Mouse (Mus musculus): ENCODE data around the gene Crip2. TPM values are rescaled to one million over a fixed set of nuclear protein-coding genes. Genes with fewer than 3 reads are reported as not detected.

Crip2 gene
- 354 and 404 TPM in 2 replicates for polyA plus RNA-seq (2014; fragmentation: Nextera tagmentation; extraction: Ambion mirVana)

DNA sequence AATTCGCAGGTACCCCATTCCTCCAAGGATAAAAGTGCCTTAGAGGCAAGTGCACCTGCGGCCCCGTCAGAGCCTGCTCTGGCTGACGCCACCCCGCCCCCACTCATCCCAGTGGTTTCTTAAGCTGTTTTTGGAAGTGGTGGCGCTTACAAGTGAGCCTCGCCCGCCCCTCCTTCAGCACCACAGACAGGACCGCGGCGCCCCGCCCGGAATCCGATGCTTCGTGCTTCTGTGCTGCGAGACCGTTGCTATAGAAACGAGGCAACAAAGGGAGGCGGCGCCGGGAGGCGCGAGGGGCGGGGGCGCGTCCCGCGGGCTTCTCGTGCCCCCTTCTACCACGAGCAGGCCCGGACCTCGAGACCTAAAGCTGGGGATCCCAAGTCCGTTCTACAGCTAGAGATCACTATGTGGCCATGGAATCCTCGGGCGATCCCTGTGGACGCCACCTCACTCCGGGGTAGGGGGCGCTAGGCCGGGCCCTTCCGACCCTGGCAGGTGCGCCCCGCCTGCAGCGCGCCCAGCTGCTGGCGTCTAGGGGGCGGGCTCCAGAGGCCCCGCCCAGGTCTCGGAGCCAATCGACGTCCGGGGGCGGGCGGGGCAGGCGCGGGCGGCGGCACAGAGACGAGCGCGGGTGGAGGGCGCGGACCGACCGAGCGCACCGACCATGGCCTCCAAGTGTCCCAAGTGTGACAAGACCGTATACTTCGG, at the start of gene Crip2:
Gene Crip2 (plus strand): TSS at position 329 of the 708 bp plus-strand sequence.
- Histone ChIP-seq H3K4me3 (ENCODE audit: low read depth, low read length) (peak within 1 kb of the TSS; percentile 60), H3K9me3 (replicated peaks; ENCODE audit: control insufficient read depth, low read length) (no peaks in the 10 kb centered on the region), H3K36me3 (ENCODE audit: control insufficient read depth, insufficient read depth, low read length) (peaks cover 52% of the 10 kb centered on the region), H3K27me3 (replicated peaks; ENCODE audit: control insufficient read depth, insufficient read depth, low read length) (no peaks in the 10 kb centered on the region), H3K4me2 (ENCODE audit: low read length) (peak within 1 kb of the TSS; percentile 79), H3K9ac (ENCODE audit: low read length) (peak within 1 kb of the TSS; percentile 78), H3K4me1 (ENCODE audit: control insufficient read depth, insufficient read depth, low read length) (peaks cover 31% of the 10 kb centered on the region), H3K27ac (ENCODE audit: low read depth, low read length) (peak within 1 kb of the TSS; percentile 92)
- DNase-seq (ENCODE audit: low spot score) = peak; percentile 97
- under 1% methylated on average over 54 of the region's 68 CpGs for WGBS
- ATAC-seq = peak; percentile 90

DNA sequence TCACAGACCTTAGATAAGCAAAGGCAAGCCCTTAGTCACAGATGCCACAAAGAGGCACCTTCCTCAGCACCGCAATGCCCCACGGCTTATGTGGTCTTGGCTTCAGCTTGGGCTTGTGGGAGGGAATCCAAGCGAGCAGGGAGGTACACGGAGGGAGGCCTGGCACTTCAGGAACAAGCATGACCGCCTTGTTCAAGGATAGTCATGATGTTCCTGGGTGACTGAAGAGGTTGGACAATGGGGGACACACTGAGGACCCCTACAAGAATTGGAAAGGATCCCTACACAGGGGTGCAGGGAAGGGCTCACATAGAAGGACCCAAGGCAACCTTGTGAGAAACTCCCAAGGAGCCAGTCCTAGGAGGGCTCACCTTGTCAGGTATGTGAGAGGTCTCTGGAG, 43.0 kb upstream of the Crip2 start:
- H3K36me3 ChIP-seq (ENCODE audit: control insufficient read depth, insufficient read depth, low read length) = no peaks in the 10 kb centered on the region
- peaks cover 16% of the 10 kb centered on the region for H3K4me1 ChIP-seq (ENCODE audit: control insufficient read depth, insufficient read depth, low read length)
- no peaks in the 10 kb centered on the region for H3K9me3 ChIP-seq (replicated peaks; ENCODE audit: control insufficient read depth, low read length)
- no peak overlapping the region for H3K27ac ChIP-seq (ENCODE audit: low read depth, low read length)
- no peaks in the 10 kb centered on the region for H3K27me3 ChIP-seq (replicated peaks; ENCODE audit: control insufficient read depth, insufficient read depth, low read length)
- H3K4me3 ChIP-seq (ENCODE audit: low read depth, low read length) = peak overlapping the region; percentile 93
- DNase-seq (ENCODE audit: low spot score) (no peak), ATAC-seq (no peak)
- peak overlapping the region; percentile 93 for H3K4me2 ChIP-seq (ENCODE audit: low read length)
- WGBS = 91% methylated on average over 5 of the region's 5 CpGs
- peak overlapping the region; percentile 98 for H3K9ac ChIP-seq (ENCODE audit: low read length)

DNA sequence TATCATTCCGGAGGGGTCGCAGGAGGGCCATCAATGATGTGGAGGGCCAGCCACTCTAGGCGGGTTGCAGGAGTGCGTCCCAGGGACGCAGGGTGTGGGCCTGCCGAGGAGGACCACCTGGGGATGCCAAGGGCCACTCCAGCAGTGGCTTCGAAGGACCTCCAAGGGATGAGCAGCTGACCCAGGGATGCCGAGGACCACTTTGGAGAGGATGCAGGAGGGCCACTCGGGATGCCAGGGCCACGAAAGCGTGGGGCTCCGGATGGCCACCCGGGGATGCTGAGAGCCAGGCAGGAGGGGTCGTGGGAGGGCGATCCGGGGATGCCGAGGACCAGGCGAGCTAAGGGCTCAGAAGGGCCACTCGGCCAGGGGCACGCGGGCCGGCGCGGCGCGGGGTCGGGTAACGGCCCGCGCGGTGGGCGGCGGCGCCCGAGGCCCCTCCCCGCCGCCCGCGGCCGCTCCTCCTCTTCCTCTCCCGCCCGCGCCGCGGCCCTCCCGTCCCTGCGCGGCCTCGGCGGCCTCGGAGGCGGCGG, 42.2 kb upstream of the Crip2 start, which contains the start of gene Mta1:
Gene Mta1 (plus strand): TSS at position 530 of the 533 bp plus-strand sequence.
- ATAC-seq (peak; percentile 79), DNase-seq (ENCODE audit: low spot score) (peak; percentile 76)
- Histone ChIP-seq H3K36me3 (ENCODE audit: control insufficient read depth, insufficient read depth, low read length) (0 out of 2 replicates have a peak, but pooled peaks cover under 1% of the 10 kb centered on the region), H3K4me1 (ENCODE audit: control insufficient read depth, insufficient read depth, low read length) (peaks cover 16% of the 10 kb centered on the region), H3K9me3 (replicated peaks; ENCODE audit: control insufficient read depth, low read length) (no peaks in the 10 kb centered on the region), H3K4me2 (ENCODE audit: low read length) (peak within 1 kb of the TSS; percentile 93), H3K27me3 (replicated peaks; ENCODE audit: control insufficient read depth, insufficient read depth, low read length) (no peaks in the 10 kb centered on the region), H3K9ac (ENCODE audit: low read length) (peak within 1 kb of the TSS; percentile 98), H3K27ac (ENCODE audit: low read depth, low read length) (peak within 1 kb of the TSS; percentile 80), H3K4me3 (ENCODE audit: low read depth, low read length) (peak within 1 kb of the TSS; percentile 93)
- WGBS = under 1% methylated on average over 31 of the region's 53 CpGs

DNA sequence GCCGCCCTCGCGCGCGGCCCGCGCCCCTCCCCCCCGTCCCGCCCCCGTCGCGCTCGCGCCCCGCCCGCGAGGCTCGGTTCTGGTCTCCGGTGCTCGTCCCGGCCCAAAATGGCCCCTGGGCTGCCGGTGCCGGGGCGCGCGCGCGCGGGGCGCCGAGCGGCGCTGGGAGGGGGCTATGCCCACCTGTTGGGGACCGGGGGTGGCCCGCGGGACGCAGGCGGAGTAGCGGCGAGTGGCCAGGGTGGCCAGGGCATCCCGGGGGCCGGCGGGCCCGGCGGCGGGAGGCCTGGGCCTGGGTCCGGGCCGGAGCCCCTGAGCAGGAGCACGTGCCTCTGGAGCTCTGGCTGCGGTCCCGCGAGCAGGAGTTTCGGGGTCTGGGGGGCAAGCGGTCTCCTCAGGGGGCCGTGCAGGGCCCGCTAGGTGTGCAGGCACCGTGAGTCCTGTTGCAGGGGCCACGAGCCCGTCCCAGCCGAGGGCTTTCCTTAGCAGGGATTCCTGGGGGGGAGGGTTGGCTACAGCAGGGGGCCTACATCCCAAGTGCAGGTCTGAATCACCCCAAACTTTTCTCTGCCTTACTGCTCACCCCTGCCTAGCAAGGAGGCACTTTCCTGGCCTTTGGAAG, 41.4 kb upstream of the Crip2 start:
- Histone ChIP-seq H3K36me3 (ENCODE audit: control insufficient read depth, insufficient read depth, low read length) (0 out of 2 replicates have a peak, but pooled peaks cover 4% of the 10 kb centered on the region), H3K4me2 (ENCODE audit: low read length) (peak overlapping the region; percentile 86), H3K4me3 (ENCODE audit: low read depth, low read length) (peak overlapping the region; percentile 93), H3K27me3 (replicated peaks; ENCODE audit: control insufficient read depth, insufficient read depth, low read length) (no peaks in the 10 kb centered on the region), H3K9me3 (replicated peaks; ENCODE audit: control insufficient read depth, low read length) (no peaks in the 10 kb centered on the region), H3K4me1 (ENCODE audit: control insufficient read depth, insufficient read depth, low read length) (peaks cover 16% of the 10 kb centered on the region), H3K27ac (ENCODE audit: low read depth, low read length) (peak overlapping the region; percentile 80), H3K9ac (ENCODE audit: low read length) (peak overlapping the region; percentile 98)
- 0 out of 2 replicates have a peak, but pooled peaks have one; percentile 9 for ATAC-seq
- whole genome bisulfite sequencing = 2% methylated on average over 32 of the region's 60 CpGs
- peak; percentile 25 for DNase-seq (ENCODE audit: low spot score)

GRCm38 (mm10) chr12:113099470-113100237, 40.4 kb upstream of the Crip2 start:
- H3K36me3 ChIP-seq (ENCODE audit: control insufficient read depth, insufficient read depth, low read length) = 0 out of 2 replicates have a peak, but pooled peaks cover 4% of the 10 kb centered on the region

GRCm38 (mm10) chr12:113100448-113101076, 39.5 kb upstream of the Crip2 start:
- Histone ChIP-seq H3K36me3 (ENCODE audit: control insufficient read depth, insufficient read depth, low read length) (0 out of 2 replicates have a peak, but pooled peaks cover 4% of the 10 kb centered on the region), H3K27me3 (replicated peaks; ENCODE audit: control insufficient read depth, insufficient read depth, low read length) (no peaks in the 10 kb centered on the region), H3K4me1 (ENCODE audit: control insufficient read depth, insufficient read depth, low read length) (peaks cover 16% of the 10 kb centered on the region), H3K4me3 (ENCODE audit: low read depth, low read length) (no peak overlapping the region), H3K27ac (ENCODE audit: low read depth, low read length) (no peak overlapping the region), H3K9me3 (replicated peaks; ENCODE audit: control insufficient read depth, low read length) (no peaks in the 10 kb centered on the region), H3K9ac (ENCODE audit: low read length) (peak overlapping the region; percentile 2; the same call in 1 of the 2 replicates), H3K4me2 (ENCODE audit: low read length) (peak overlapping the region; percentile 86)
- no peak for ATAC-seq
- WGBS = 83% methylated on average over 5 of the region's 5 CpGs
- DNase-seq (ENCODE audit: low spot score) = no peak

More at GRCm38 (mm10) chr12:113099470-113100237, 40.4 kb upstream of the Crip2 start:
- no peaks in the 10 kb centered on the region for H3K9me3 ChIP-seq (replicated peaks; ENCODE audit: control insufficient read depth, low read length)
- H3K4me1 ChIP-seq (ENCODE audit: control insufficient read depth, insufficient read depth, low read length) = peaks cover 16% of the 10 kb centered on the region
- peak overlapping the region; percentile 93 for H3K4me3 ChIP-seq (ENCODE audit: low read depth, low read length)
- H3K27ac ChIP-seq (ENCODE audit: low read depth, low read length) = no peak overlapping the region
- no peaks in the 10 kb centered on the region for H3K27me3 ChIP-seq (replicated peaks; ENCODE audit: control insufficient read depth, insufficient read depth, low read length)
- WGBS = 48% methylated on average over 6 of the region's 6 CpGs
- peak overlapping the region; percentile 86 for H3K4me2 ChIP-seq (ENCODE audit: low read length)
- H3K9ac ChIP-seq (ENCODE audit: low read length) = peak overlapping the region; percentile 98; the same call in 1 of the 2 replicates
- DNase-seq (ENCODE audit: low spot score) = no peak
- no peak for ATAC-seq

- H3K36me3 ChIP-seq (ENCODE audit: control insufficient read depth, insufficient read depth, low read length) = 0 out of 2 replicates have a peak, but pooled peaks cover 4% of the 10 kb centered on the region
- DNase-seq (ENCODE audit: low spot score) (no peak), ATAC-seq (no peak)
- H3K9ac ChIP-seq (ENCODE audit: low read length) = no peak overlapping the region
- no peaks in the 10 kb centered on the region for H3K9me3 ChIP-seq (replicated peaks; ENCODE audit: control insufficient read depth, low read length)
- H3K27ac ChIP-seq (ENCODE audit: low read depth, low read length) = no peak overlapping the region
- H3K27me3 ChIP-seq (replicated peaks; ENCODE audit: control insufficient read depth, insufficient read depth, low read length) = no peaks in the 10 kb centered on the region
- no peak overlapping the region for H3K4me3 ChIP-seq (ENCODE audit: low read depth, low read length)
- no peak overlapping the region for H3K4me2 ChIP-seq (ENCODE audit: low read length)
- 76% methylated on average over 9 of the region's 9 CpGs for WGBS
- peaks cover 16% of the 10 kb centered on the region for H3K4me1 ChIP-seq (ENCODE audit: control insufficient read depth, insufficient read depth, low read length)
Measured at GRCm38 (mm10) chr12:113101251-113101960, 38.6 kb upstream of the Crip2 start.

All from forebrain, embryonic 14.5 days (tissue).